Mouse (Mus musculus) brain, adult 2 months (tissue): ENCODE data around the gene Col28a1.

Source experiments
- DNase-seq: peaks from one replicate; pipeline ENCODE4 v3.0.0; 2011; ENCODE audit warnings: low read depth, low spot score

The Col28a1 gene

DNA sequence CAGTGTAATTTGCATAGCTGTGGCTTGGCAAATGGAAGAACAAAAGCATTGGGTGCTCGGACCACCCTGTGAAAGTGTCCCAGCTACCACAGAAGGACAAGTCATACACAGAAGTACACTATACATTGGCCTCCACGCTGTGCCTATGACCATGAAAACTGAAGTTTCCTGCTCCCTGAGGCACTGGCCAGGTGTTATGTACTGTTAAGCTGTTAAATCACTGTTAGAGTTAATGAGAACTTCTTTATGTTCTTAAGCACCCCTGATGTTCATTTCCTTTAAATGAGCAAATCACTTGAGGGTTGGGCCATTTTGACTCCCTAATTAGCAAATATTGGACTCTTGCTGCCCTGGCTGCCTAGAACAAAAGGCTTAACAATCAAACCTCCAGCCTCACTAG is 73.3 kb downstream of the Col28a1 start:
- DNase-seq = no peak

DNA sequence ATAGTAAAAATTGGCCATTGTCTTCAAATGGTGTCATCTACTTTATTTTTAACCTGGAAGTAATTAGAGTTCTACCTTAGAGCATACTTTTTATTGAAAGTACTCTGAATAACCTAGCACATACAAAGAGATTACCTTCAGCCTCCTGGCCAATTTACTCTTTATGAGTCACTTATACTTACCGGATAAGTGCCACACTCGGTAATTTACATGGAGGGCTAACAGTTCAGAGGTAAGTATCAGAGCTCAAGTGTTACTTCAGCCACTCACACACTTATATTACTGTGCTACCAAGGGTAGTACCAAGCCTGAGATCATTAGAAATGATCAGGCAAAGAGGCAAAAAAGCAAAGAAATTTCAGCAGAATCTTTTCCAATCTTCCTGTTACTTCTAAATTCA is 73.8 kb downstream of the Col28a1 start:
- DNase-seq = no peak

DNA sequence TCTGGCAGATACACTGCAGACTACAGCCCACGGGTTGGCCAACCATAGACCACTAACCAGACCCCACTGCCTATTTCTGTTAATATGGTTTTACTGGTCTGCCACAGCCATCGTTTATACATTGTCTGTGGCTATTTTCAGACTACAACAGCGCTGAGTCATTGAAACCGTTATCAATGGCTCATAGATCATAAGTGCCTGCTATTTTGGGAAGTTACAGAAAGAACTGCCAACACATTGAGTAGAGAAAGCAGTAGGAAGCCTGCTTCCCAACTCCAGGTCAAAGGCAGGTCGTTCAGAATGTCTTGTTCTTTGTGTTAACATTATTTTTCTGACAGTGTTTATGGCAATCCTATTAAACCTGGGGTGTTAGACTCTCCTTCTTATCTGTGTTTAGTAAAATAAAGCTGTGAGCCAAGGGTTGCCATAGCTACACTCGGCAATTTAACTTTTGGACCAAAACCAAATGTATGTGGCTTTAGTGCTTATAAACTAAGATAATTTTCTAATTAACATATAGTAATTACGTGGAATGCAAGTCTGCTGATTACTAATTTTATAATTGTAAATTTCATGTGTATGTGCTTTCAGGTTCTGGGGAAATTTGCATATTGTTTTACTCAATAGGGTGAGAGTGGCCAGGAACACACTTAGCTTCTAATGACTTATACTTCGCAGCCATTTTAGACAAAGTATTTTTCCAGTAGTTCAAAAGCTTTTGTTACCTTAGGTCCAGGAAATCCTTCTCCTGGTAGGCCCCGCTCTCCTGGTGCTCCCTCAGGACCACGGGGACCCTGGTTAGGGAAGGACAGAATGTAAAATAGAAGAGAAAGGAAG is 86.3 kb downstream of the Col28a1 start:
- peak; percentile 24 for DNase-seq

- DNase-seq = no peak
These were observed 91.2 kb downstream of the Col28a1 start for GRCm38 (mm10) chr6:8101224-8101623.

DNA sequence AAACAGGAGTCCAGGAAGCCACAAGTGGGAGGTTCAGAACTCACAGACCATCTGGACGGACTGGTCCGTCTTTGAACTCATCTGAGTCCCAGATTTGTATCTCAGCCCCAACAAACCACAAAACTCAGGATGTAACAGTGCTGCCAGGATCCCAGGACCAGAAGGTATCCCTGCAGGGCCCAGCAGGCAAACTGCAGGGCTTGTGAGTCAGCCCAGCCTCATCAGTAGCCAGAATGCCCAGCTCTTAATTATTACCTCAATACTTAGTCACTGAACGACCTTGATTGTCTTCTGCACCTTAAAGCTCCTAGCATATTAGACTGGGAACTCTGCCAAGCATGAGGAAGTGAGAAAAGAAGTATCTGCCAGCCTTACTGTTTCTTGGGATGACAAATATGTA is 96.6 kb downstream of the Col28a1 start:
- DNase-seq = peak; percentile 91

DNA sequence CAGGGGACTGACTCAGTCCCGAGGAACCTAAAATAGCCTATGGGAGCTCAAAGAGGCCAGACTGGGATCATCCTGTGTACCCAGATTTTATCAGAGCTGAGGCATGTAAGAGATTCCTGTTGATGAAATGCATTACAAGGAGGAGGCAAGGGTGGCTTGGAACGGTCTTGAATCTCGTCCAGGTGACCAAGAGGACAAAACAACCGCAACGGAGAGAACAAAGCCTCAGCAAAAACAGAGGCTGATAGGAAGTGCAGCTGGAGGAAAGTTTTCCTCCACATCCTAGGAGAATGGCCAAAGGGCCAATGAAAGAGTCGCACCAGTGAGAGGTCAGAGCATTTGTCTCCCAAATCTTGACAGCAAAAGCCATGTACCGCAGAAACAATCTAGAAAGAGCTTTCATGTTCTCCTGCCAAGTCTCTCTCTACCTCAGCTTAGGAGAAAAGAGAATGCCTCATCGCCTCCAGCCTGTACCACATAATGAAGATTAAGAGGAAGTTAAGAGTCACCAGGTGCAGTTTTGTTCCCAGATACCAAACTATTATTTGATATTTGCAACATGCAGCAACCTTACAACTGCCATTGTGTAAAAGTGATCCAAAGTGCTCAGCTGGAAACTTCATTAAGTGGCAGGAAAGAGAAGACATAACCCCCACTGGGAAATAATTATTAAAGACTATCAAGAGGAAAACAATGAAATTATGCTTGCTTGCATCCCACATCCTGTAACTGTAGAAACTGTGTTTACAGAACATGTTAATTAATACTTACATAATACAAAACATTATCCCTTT is 98.1 kb downstream of the Col28a1 start:
- no peak for DNase-seq

GRCm38 (mm10) chr6:8093556-8093955 is 98.9 kb downstream of the Col28a1 start:
- no peak for DNase-seq

DNA sequence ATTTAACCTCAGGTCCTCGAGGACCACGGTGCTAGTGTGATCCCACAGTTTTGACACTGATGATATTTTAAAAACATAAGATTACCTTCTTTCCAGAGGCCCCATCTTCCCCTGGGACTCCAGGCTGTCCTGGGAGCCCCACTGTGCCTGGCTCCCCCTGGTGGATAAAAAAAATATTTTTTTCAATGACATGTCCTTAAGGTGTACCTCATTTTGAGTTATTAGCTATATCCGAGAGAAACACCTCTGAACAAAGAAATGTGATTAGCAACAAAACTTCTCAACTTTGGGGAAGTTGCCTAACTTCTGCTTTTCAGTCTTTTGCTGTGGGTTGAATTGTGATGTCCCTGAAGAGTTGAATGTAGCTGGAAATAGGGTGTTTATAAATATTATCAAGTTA is 105.6 kb downstream of the Col28a1 start:
- peak; percentile 31 for DNase-seq

GRCm38 (mm10) chr6:8084806-8085205 is 107.6 kb downstream of the Col28a1 start:
- no peak for DNase-seq

DNA sequence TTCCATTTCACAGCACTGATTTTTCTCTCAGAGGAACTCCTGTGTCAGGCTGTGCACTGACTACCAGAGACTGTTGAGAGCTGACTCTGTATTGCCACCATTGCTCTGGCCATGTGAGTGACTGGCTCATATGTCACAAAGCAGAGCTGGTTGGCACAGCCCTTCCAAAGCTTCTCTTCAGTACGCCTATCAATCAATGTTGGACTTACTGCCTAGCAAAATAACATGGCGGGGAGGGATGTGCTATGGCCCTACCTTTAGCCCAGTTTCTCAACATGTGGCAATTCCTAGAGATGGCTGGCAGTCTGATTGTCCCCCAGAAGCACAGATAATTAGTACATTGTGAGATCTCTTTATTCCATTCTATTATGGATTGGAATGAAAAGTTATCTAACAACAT is 109.2 kb downstream of the Col28a1 start:
- DNase-seq = no peak

- no peak for DNase-seq
These were observed 114.8 kb downstream of the Col28a1 start for GRCm38 (mm10) chr6:8077572-8078146.

DNA sequence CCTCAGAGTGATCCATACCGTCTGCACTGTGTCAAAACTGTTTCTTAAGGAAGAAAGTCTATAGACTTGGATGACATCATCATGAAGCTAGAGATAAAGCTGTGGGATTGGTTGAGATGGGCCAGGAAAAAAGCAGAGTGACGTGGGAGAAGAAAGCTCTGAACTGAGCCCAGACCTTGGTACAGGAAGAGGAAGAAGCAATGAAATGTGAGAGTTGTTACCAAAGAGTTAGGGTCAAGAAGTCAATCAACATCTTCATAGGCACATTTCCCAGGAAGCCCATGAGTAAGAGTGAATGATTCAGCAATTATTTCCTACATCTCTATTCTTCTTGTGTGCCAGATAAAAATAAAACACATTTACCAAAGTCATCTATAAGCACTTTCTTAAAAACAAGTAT is 117.5 kb downstream of the Col28a1 start:
- no peak for DNase-seq

- peak; percentile 55 for DNase-seq
These were observed 123.4 kb downstream of the Col28a1 start for GRCm38 (mm10) chr6:8068979-8069378.

DNA sequence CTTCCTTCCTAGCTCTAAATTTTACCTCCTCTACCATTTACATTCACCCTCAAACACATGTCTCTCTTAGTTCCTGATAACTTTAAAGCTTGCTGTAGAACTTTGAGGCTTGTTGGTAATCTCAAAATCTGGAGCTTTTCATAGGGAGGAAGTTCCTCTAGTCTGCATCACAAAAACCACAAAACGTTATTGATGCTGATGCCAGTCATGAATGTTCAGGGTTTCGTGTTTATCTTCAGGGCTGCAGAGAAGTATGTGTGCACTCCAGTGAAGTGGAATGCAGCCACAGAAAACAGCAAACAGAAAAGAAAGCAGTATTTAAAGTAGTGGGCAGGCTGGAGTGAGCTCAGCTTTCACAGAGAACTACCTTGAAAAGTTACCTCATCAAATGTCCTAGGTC is 124.0 kb downstream of the Col28a1 start:
- no peak for DNase-seq

DNA sequence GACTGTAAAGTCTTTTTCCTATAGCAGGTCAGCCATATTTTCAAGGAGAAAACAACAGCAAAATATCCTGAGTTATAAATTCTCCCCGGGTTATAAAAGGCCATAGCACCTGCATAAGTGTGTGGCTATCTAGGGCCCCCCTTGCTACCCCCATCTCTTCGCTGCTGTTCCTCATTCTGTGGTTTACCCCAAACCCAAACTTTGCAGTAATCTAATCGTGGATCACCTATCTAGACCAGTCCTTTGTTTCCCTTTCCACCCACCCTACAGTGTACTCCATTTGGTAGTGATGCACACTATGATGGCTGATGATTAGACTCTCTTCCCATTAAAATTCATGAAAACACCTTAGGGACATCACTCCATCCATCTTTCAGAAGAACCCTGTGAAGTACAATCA is 125.3 kb downstream of the Col28a1 start:
- no peak for DNase-seq

- peak; percentile 71 for DNase-seq
These were observed 126.2 kb downstream of the Col28a1 start for GRCm38 (mm10) chr6:8066208-8066607.

- no peak for DNase-seq
These were observed 133.2 kb downstream of the Col28a1 start for GRCm38 (mm10) chr6:8059199-8059598.

DNA sequence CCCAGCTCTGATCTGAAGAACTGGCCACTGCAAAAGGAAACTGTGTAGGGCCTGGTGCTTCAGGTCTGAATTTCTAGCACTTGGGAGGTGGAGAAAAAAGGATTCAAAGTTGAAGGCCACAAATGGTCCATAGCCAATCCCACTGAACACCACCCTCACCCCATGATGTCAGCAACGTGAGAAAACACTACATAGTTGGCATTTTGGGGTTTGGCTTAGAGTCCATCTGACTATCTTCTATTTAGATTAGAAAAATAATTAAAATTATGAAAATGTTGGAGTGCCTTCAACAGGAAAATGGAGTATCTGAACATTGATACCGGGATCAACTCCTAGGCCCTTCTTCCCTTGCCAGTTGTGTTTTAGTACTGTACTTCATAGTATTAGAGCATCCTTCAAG is 144.2 kb downstream of the Col28a1 start:
- no peak for DNase-seq

DNA sequence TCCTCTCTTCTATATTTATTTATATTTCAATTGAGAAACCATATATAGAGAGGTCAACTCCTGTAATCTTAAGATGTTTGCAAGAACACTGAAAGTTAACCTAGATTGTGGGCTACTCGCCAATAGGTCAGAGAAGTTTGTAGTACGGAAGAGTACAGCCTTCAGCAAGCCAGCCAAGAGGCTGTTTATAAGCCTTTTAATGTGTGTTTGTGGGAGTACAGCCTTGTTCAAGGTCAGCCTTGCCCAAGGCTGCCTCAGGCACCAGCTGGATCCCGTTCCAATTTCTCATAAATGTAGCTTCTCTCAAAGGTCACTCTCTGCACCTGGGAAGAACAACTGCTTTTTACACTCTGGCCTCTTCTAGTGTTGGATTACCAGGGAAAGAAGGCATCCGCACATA is 146.0 kb downstream of the Col28a1 start:
- DNase-seq = no peak

DNA sequence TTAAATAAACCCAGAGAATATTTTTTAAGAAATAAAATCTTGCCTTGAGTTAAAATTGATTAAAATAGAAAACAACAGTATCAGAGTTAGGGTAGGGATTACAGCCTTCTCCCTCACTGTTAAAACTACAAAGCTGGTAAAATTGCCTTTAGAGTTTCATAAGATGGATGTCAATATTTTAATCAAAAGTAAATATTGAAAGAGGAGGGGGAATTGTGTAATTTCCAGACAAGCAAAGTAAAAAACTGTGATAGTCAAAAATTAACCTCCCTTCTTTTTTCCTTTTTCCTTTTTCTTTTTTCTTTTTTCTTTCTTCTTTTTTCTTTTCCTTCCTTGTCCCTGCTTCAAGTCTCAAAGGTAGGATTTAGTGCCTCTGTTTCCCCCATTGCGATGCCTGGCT is 146.6 kb downstream of the Col28a1 start:
- DNase-seq = no peak

DNA sequence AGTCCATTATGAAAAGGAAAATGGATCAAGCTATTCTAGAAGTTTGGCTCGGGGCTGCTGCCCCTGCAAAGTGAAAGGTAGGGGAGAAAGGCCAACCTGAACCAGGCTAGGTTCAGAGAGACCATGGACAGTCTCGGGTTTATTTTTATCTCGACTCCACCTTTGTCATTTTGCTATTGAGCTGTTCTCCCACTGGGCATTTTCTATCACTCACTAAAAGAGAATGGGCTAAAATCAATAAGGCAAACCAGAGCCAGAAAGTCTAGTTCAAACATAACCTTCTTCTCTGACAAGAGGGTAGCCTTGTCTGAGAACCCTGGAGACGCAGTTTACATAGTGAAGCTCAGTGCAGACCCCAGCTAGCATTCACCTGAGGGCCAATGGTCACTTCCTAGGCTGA is 163.7 kb downstream of the Col28a1 start:
- no peak for DNase-seq

- DNase-seq = no peak
These were observed 166.9 kb downstream of the Col28a1 start for GRCm38 (mm10) chr6:8025332-8026129.
